Mouse (Mus musculus) testis, adult 2 months (tissue): ENCODE data around the gene AL731706.1.

Experiments used
- CTCF ChIP-seq: fragments of 200-500 bp; IDR thresholded peaks from 2 replicates; pipeline ENCODE4 v1.5.1; 2012; ENCODE audit warnings: low read depth, mild to moderate bottlenecking, inconsistent platforms, low read length, moderate library complexity; ENCODE audit not compliant: control insufficient read depth, insufficient read depth, insufficient replicate concordance
- POLR2A ChIP-seq: fragments of 200-500 bp; IDR thresholded peaks from 2 replicates; pipeline ENCODE4 v1.6.1; 2012; ENCODE audit warnings: low read depth, mild to moderate bottlenecking, inconsistent platforms, low read length, moderate library complexity; ENCODE audit not compliant: control insufficient read depth

DNA sequence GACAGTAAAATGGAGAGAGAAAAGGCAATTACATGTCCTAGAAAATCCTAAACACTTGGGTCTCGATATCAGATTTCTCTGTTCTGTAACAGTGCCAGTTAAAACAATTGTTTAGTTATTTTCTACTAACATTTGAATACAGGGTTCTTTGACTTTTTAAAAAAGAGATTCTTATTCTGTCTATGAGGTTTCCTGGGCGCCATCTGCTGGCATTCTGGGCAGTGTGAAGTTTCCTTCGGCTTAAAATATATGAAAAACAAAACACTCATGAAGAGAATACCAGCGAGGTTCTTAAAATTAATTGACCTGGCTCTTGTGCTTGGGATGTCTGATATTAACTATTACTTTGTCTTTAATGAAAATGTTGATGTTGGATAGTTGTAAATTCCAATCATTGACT, 4.3 kb downstream of the AL731706.1 start:
- no peak for TF ChIP-seq CTCF
- TF ChIP-seq POLR2A, result no peak
